Mouse (Mus musculus): ENCODE results near the gene Lrrc7. TPM values are rescaled to one million over a fixed set of nuclear protein-coding genes. Genes with fewer than 3 reads are reported as not detected.
A peak's percentile ranks its signal among the peaks of the same experiment; 100 is the strongest.

Gene Lrrc7
- polyA plus RNA-seq, 1 experiment from 2014 or later, result 0.03 TPM

DNA sequence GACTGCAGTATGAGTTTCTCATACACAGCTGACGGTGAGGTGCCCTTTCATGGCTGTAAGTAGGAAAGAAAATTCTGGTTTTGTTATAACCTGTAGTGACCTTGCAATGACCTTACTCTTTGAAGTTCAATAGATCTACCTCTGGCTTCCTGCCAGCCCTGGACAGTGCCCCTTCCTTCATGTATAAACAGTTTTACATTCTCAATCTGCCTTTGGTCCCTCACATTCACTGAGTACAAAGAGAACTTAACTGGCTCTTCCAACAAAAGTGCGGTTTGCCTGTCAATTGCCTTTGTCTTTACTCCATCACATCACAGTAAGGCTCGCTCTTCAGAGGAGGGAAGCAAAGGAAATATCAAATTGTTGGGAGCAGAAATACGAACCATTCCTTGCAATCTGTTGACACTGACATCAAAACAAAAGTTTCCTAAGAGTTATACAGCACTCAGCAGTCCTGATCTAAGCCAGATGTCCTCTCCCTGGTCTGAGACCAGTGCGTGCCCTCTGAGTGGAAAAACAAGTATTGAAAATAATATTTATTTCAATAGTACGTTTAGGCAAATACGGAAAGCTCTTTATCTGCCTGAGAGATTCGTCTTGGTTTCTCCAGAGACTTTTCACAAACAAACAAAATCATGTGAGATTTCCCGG lies 493.3 kb downstream of the Lrrc7 start:
- no peak for DNase-seq (ENCODE audit: low spot score)
- WGBS, result 74% methylated on average over 9 of the region's 9 CpGs
- no peaks in the 10 kb centered on the region for H3K27me3 ChIP-seq (ENCODE audit: insufficient read depth, poor library complexity, severe bottlenecking)
- H3K4me3 ChIP-seq, result no peak overlapping the region
- H3K36me3 ChIP-seq, result peaks cover 16% of the 10 kb centered on the region; the same call in 1 of the 2 replicates
- H3K9me3 ChIP-seq, result no peaks in the 10 kb centered on the region
- H3K27ac ChIP-seq, result no peak overlapping the region
- H3K4me1 ChIP-seq, result no peaks in the 10 kb centered on the region

DNA sequence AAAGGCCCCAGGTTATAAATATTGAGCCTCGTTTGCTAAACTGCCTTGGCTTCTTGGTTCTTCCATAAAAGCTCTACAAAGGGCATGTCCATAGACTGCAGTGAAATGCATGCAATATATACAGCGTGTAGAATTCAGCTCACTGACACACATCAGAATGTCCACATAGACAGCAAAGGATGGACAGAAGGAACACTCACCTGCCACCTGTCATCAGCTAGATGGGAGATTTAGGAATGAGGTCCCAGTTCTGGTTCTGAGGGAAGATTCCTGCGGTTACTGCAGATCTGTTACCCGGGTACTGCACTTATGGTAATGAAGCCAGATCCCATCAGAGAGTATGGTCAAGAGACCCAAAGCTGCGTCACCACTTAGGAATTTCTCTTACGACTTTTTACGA lies 494.1 kb downstream of the Lrrc7 start:
- no peak overlapping the region for H3K27ac ChIP-seq
- DNase-seq (ENCODE audit: low spot score), result no peak
- no peak overlapping the region for H3K4me3 ChIP-seq
- 86% methylated on average over 7 of the region's 7 CpGs for WGBS
- H3K36me3 ChIP-seq, result peaks cover 16% of the 10 kb centered on the region; the same call in 1 of the 2 replicates
- no peaks in the 10 kb centered on the region for H3K27me3 ChIP-seq (ENCODE audit: insufficient read depth, poor library complexity, severe bottlenecking)
- no peaks in the 10 kb centered on the region for H3K4me1 ChIP-seq
- no peaks in the 10 kb centered on the region for H3K9me3 ChIP-seq

DNA sequence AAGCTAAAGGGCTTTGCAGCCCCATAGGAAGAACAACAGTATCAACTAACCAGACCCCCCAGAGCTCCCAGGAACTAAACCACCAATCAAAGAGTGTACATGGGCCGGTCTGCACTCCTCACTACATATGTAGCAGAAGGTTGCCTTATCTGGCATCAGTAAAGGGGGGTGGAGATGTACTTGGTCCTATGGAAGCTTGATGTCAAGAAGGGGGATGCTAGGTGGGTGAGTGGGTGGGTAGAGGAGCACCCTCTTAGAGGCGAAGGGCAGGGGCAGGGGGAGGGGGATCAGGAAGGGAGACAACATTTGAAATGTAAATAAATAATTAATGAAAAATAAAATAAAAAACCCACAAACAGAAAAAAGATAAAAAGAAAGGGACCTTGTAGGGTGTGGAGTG lies 496.8 kb downstream of the Lrrc7 start:
- no peak overlapping the region for H3K27ac ChIP-seq
- H3K4me1 ChIP-seq, result no peaks in the 10 kb centered on the region
- no peaks in the 10 kb centered on the region for H3K27me3 ChIP-seq (ENCODE audit: insufficient read depth, poor library complexity, severe bottlenecking)
- peaks cover 23% of the 10 kb centered on the region; the same call in 1 of the 2 replicates for H3K36me3 ChIP-seq
- no peaks in the 10 kb centered on the region for H3K9me3 ChIP-seq
- no peak for DNase-seq (ENCODE audit: low spot score)
- 94% methylated on average over 2 of the region's 2 CpGs for WGBS
- no peak overlapping the region for H3K4me3 ChIP-seq

DNA sequence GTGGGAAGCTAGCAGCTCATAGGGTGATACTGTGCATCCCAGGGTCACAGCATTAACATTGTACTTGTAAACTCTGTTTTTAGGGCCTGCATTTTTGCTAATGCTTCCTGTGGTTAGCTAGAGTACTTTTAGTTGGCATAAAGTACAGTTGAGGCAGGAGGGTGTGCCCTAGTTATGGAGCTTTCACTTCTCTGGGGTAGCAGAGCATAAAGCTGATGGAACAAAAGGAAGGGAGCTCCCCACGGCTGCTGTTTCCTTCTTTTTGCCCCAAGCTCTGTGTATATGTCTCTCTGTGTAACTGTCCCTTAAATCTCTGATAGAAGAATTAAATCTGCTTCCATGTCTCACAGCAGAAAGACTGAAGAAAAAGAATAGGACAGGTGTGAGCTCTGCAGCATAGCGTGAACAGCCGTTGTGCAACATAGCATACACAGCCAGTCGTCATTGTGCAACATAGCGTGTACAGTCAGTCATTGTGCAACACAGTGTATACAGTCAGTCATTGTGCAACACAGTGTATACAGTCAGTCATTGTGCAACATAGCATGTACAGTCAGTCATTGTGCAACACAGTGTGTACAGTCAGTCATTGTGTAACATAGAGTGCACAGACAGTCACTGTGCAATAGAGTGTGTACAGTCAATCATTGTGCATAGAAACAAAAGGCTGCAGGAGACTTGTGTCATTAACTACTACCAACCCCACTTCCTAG lies 500.1 kb downstream of the Lrrc7 start:
- Histone ChIP-seq H3K27me3 (ENCODE audit: insufficient read depth, poor library complexity, severe bottlenecking) (no peaks in the 10 kb centered on the region), H3K36me3 (peaks cover 41% of the 10 kb centered on the region), H3K27ac (no peak overlapping the region), H3K4me1 (no peaks in the 10 kb centered on the region), H3K4me3 (no peak overlapping the region), H3K9me3 (no peaks in the 10 kb centered on the region)
- no peak for DNase-seq (ENCODE audit: low spot score)
- 91% methylated on average over 5 of the region's 5 CpGs for WGBS

DNA sequence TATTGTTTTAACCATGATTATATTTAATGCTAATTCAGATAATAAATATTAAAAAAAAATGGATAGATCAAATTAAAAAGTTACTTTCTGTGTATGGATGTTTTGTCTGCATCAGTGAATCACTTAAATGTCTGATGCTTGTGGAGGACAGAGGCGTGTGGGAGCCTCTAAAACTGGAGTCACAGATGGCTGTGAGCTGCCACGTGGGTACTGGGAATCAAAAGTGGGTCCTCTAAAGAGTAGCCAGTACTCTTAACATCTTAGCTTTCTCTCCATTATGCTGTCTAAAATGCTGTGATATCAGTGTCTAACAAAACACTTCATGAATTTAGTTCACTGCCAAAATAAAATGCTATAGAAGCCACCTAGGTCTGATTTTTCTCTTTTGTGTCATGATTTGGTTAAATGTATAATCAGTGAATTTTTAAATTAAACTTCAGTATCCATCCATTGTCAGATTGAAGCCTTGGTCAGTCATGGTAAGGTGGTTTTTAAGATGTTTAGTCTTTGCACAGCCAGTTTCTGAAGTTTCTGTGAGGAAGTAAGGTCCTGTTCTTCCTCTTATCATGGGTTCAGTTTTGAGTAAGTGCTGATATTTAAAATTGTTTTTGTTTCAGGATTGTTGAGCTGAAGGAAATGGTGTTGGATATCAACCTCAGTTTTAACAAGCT lies 501.3 kb downstream of the Lrrc7 start:
- H3K4me3 ChIP-seq, result no peak overlapping the region
- H3K36me3 ChIP-seq, result peaks cover 47% of the 10 kb centered on the region
- 89% methylated on average over 2 of the region's 2 CpGs for WGBS
- DNase-seq (ENCODE audit: low spot score), result no peak
- H3K27ac ChIP-seq, result no peak overlapping the region
- no peaks in the 10 kb centered on the region for H3K4me1 ChIP-seq
- H3K27me3 ChIP-seq (ENCODE audit: insufficient read depth, poor library complexity, severe bottlenecking), result no peaks in the 10 kb centered on the region
- no peaks in the 10 kb centered on the region for H3K9me3 ChIP-seq

DNA sequence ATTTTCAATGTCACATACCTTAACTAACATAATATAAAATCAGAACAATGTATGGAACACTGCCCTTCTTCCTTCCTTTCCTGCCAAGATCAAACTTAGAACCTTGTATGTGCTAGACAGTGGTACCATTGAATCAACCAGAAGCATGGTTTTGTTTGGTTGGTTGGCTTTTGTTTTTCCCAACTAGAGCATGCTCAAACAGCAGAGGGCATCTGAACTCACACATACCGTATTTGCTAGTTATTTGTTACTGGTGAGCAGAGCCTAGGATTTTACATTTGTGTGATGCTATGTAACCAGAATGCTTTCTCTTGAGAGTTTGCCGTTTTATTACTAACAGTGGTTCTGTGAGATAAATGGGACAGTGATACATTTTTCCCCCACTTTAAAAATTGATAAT lies 512.5 kb downstream of the Lrrc7 start:
- DNase-seq (ENCODE audit: low spot score), result no peak
- Histone ChIP-seq H3K4me3 (no peak overlapping the region), H3K27me3 (ENCODE audit: insufficient read depth, poor library complexity, severe bottlenecking) (no peaks in the 10 kb centered on the region), H3K36me3 (peaks cover 25% of the 10 kb centered on the region; the same call in 1 of the 2 replicates), H3K4me1 (no peaks in the 10 kb centered on the region), H3K27ac (no peak overlapping the region), H3K9me3 (no peaks in the 10 kb centered on the region)
- 85% methylated on average over 2 of the region's 2 CpGs for WGBS

DNA sequence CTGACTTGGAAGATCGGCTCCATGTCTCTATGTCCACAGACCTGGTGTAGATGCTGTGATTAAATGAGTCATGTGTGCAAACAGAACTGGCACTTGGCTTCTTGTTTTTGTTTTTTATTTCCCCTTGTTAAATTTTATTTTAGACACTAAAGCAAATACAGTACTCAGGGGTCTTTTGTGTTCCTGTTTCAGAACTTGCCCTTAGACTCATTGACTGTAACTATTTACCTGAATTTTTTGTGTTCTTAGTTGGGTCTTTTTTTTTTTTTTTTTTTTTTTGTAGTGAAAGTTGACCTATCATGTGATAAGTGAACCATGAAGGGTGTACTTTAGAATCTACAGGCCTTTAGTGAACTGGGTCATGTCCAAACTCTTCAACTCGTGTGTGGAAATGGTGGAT lies 521.3 kb downstream of the Lrrc7 start:
- DNase-seq (ENCODE audit: low spot score), result no peak

DNA sequence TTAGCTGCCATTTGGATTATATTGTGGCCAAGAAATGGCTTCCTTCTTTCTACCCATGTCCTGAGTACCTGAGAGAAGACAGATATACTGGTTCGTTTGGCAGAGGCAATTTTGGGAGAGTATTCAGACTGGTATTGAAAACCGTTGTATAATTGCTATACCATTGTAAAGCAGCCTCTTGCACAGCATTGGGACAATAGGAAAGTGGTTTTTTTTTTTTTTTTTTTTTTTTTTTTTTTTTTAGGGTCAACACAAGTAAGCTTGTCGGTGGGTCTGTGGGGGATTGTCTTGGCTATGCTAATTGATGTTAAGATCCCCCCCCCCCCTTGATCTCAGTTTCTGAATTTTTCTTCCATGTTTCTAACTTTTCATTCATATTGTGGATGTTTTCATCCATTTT lies 523.9 kb downstream of the Lrrc7 start:
- Histone ChIP-seq H3K4me3 (no peak overlapping the region), H3K27ac (no peak overlapping the region), H3K36me3 (peaks cover 3% of the 10 kb centered on the region; the same call in 1 of the 2 replicates), H3K9me3 (no peaks in the 10 kb centered on the region), H3K4me1 (peaks cover 16% of the 10 kb centered on the region; the same call in 1 of the 2 replicates), H3K27me3 (ENCODE audit: insufficient read depth, poor library complexity, severe bottlenecking) (no peaks in the 10 kb centered on the region)
- no peak for DNase-seq (ENCODE audit: low spot score)
- WGBS, result 89% methylated on average over 3 of the region's 3 CpGs

More for the DNA sequence above, 521.3 kb downstream of the Lrrc7 start:
- H3K9me3 ChIP-seq, result no peaks in the 10 kb centered on the region
- no peak overlapping the region for H3K4me3 ChIP-seq
- H3K27ac ChIP-seq, result no peak overlapping the region
- H3K4me1 ChIP-seq, result peaks cover 10% of the 10 kb centered on the region; the same call in 1 of the 2 replicates
- H3K27me3 ChIP-seq (ENCODE audit: insufficient read depth, poor library complexity, severe bottlenecking), result no peaks in the 10 kb centered on the region
- 0 out of 2 replicates have a peak, but pooled peaks cover 6% of the 10 kb centered on the region for H3K36me3 ChIP-seq
- WGBS, result 94% methylated on average over 2 of the region's 2 CpGs

DNA sequence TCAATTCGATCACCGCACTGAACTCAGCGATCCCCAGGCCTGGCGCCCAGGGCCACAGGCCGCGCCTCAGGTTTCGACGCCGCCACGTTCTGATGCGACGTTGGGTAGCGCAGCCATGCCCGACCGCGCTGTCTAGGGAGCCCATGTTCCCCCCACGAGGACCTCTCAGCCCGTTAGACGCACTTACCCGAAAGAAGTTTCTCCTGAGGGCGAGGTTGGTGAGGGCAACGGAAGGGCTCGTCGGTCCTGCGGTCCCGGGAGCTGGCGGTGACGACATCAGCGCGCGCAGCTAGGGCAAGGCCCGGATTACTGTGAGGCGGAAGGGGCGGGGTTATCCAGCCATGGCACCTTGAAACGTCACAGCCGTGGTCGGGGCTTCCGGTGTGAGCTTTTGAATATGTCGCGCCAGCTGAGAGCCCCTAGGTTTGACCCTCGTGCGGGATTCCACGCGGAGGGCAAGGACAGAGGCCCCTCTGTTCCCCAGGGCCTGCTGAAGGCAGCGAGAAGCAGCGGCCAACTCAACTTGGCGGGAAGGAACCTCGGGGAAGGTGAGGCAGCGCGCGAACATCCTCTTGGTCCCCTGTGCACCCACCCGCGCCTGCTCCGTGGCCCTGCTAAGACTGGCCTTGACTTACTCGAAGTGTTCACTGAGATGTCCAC lies 525.6 kb downstream of the Lrrc7 start, which contains the start of the genes Srsf11 and Lrrc40:
Gene Srsf11, minus strand, starts transcription at position 311 of the 660 bp plus-strand sequence.
Gene Lrrc40, plus strand, starts transcription at position 334 of the 660 bp plus-strand sequence.
- DNase-seq (ENCODE audit: low spot score), result peak; percentile 96
- Histone ChIP-seq H3K9me3 (no peaks in the 10 kb centered on the region), H3K4me3 (peak within 1 kb of the TSS; percentile 96), H3K36me3 (peaks cover 3% of the 10 kb centered on the region; the same call in 1 of the 2 replicates), H3K4me1 (peaks cover 19% of the 10 kb centered on the region; the same call in 1 of the 2 replicates), H3K27ac (peak within 1 kb of the TSS; percentile 98), H3K27me3 (ENCODE audit: insufficient read depth, poor library complexity, severe bottlenecking) (no peaks in the 10 kb centered on the region)
- under 1% methylated on average over 55 of the region's 55 CpGs for WGBS

DNA sequence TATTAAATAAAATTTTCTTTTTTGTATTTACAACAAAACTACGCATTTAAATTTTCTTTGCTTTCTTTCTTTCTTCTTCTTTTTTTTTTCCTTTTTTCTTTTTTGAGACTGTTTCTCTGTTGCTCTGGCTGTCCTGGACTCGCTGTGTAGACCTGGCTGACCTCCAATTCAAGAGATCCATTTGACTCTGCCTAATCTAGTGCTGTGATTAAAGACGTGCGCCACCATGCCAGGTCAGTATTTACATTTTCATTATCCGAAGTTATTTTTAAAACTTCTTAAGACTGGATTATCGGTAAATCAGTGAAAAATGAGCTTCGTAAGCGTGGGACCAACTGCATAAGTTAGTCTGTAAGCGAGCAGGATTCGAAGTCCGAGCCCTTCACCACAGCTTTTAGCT lies 526.2 kb downstream of the Lrrc7 start:
- H3K4me1 ChIP-seq, result peaks cover 19% of the 10 kb centered on the region; the same call in 1 of the 2 replicates
- peak overlapping the region; percentile 98 for H3K27ac ChIP-seq
- H3K27me3 ChIP-seq (ENCODE audit: insufficient read depth, poor library complexity, severe bottlenecking), result no peaks in the 10 kb centered on the region
- H3K9me3 ChIP-seq, result no peaks in the 10 kb centered on the region
- H3K4me3 ChIP-seq, result peak overlapping the region; percentile 96
- DNase-seq (ENCODE audit: low spot score), result no peak
- WGBS, result 2% methylated on average over 11 of the region's 11 CpGs
- peaks cover 3% of the 10 kb centered on the region; the same call in 1 of the 2 replicates for H3K36me3 ChIP-seq
